Mouse (Mus musculus): ENCODE data around the gene Prune2.

- TF ChIP-seq CTCF (conservative IDR thresholded peaks at IDR 0.05; ENCODE audit: insufficient read depth, insufficient read length, low read depth, low read length) (no peak), POLR2A (IDR thresholded peaks at IDR 0.05; ENCODE audit: low read depth, low read length) (no peak)
Measured at GRCm38 (mm10) chr19:16911507-16911906, 44.4 kb upstream of the Prune2 start.
